Mouse (Mus musculus): ENCODE data around the gene Rpl31.
A peak's percentile ranks its signal among the peaks of the same experiment; 100 is the strongest.

The Rpl31 gene

GRCm38 (mm10) chr1:39367045-39367444 is 597 bp upstream of the Rpl31 start:
- DNase-seq (ENCODE audit: low read depth, low spot score), result no peak

GRCm38 (mm10) chr1:39368267-39368841 is 712 bp downstream of the Rpl31 start:
- no peak for DNase-seq (ENCODE audit: low read depth, low spot score)

GRCm38 (mm10) chr1:39370431-39370830 is 2.8 kb downstream of the Rpl31 start:
- no peak for DNase-seq (ENCODE audit: low read depth, low spot score)

DNA sequence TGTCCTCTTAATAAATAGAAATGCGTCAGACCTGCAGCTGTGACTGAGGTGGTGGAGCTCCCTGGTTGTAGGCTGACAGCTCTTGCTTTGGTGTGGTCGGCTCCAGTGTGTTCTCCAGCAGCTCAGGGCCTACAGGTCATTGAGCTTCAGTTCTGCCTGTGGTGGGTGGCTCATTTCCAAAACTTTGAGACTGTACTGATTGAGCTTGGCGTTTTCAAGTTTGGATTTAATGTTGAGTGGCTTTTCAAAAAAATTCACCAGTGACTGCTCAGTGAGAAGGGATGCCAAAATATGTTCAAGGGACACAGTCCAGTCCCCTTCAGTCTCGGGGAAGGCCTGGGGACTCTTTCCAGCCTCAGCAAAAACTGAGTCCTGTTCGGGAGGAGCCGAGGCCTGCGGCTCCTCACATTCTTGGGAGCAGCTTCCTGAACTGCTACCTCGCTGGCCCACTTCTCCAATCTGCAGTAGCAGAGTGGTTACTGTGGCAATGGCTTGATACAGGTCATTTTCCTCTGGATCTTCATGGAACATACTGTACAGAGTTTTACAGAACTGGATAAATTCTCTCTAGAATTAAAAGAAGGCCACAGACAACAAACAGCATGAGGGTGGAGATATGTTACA is 4.7 kb downstream of the Rpl31 start:
- no peak for DNase-seq (ENCODE audit: low read depth, low spot score)

DNA sequence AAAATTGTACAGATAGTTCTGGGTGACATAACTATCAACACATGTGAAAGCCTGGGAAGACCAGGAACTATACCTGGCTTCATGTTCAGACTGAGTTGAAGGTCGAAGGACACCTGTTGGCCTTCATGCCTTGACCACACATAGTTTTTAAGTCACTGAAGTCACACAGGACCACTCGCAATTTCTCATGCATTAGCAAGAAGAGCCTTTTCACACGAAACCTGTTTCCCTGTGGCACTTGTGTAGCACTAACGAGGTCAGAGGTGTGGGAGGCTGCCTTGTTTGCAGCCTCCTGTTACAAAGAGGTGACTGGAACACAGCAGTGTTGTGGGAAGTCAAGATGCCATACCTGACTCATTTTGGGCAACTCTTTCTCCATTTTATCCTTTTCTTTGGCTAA is 5.7 kb downstream of the Rpl31 start:
- no peak for DNase-seq (ENCODE audit: low read depth, low spot score)

GRCm38 (mm10) chr1:39374231-39374809 is 6.7 kb downstream of the Rpl31 start:
- no peak for DNase-seq (ENCODE audit: low read depth, low spot score)

GRCm38 (mm10) chr1:39376121-39376520 is 8.5 kb downstream of the Rpl31 start:
- DNase-seq (ENCODE audit: low read depth, low spot score), result no peak

DNA sequence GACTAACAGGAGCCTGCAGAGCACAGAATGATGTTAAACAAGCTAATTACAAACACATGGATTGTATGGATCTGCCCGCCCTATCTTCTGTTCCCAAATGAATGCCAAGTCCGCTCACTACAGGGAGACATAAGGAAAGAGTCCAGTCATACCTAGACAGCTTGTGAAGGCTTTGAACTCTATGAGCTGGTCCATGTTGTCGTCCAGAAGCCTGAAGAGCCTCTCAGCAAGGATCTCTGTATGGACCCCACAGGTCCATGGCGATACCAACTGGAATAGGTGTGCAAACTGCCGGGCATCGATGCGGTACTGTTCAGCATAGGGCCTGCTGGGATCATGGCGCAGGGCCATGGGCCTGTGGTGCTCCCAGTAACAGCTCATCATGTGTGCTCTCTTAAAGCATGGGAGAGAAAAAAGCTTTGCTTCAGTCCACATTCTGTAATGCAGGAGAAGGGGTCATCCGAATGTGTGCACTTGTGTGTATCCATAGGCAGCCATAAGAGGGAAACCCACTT is 9.1 kb downstream of the Rpl31 start:
- no peak for DNase-seq (ENCODE audit: low read depth, low spot score)

- no peak for DNase-seq (ENCODE audit: low read depth, low spot score)
These were observed 10.9 kb downstream of the Rpl31 start for GRCm38 (mm10) chr1:39378540-39378939.

GRCm38 (mm10) chr1:39379021-39379420 is 11.4 kb downstream of the Rpl31 start:
- no peak for DNase-seq (ENCODE audit: low read depth, low spot score)

- no peak for DNase-seq (ENCODE audit: low read depth, low spot score)
These were observed 13.4 kb downstream of the Rpl31 start for GRCm38 (mm10) chr1:39381017-39381416.

GRCm38 (mm10) chr1:39384914-39385313 is 17.3 kb downstream of the Rpl31 start:
- DNase-seq (ENCODE audit: low read depth, low spot score), result no peak

- DNase-seq (ENCODE audit: low read depth, low spot score), result no peak
These were observed 18.8 kb downstream of the Rpl31 start for GRCm38 (mm10) chr1:39386456-39386855.

- no peak for DNase-seq (ENCODE audit: low read depth, low spot score)
These were observed 19.9 kb downstream of the Rpl31 start for GRCm38 (mm10) chr1:39387497-39387896.

DNA sequence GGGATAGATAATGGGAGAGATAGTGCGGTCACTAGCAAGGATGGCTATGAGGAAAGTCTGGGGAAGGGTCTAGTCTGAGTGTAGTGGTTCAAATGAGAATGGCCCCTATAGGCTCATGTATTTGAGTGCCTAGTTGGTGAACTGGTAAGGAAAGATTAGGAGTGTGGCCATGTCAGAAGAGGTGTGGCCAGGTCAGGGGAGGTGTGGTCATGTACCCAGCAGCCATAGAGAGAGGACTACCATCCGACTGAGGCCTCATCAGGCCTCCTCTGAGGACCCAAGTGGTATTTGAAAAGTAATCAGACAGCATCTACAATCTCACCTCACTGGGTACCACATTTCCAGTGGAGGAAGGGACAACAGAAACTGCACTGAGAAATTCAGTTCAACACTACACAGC is 20.5 kb downstream of the Rpl31 start:
- no peak for DNase-seq (ENCODE audit: low read depth, low spot score)

- DNase-seq (ENCODE audit: low read depth, low spot score), result no peak
These were observed 21.7 kb downstream of the Rpl31 start for GRCm38 (mm10) chr1:39389338-39389737.

- DNase-seq (ENCODE audit: low read depth, low spot score), result no peak
These were observed 24.0 kb downstream of the Rpl31 start for GRCm38 (mm10) chr1:39391652-39392051.

- DNase-seq (ENCODE audit: low read depth, low spot score), result peak; percentile 33
These were observed 24.5 kb downstream of the Rpl31 start for GRCm38 (mm10) chr1:39392189-39392588.

GRCm38 (mm10) chr1:39393217-39393867 is 25.7 kb downstream of the Rpl31 start:
- no peak for DNase-seq (ENCODE audit: low read depth, low spot score)

DNA sequence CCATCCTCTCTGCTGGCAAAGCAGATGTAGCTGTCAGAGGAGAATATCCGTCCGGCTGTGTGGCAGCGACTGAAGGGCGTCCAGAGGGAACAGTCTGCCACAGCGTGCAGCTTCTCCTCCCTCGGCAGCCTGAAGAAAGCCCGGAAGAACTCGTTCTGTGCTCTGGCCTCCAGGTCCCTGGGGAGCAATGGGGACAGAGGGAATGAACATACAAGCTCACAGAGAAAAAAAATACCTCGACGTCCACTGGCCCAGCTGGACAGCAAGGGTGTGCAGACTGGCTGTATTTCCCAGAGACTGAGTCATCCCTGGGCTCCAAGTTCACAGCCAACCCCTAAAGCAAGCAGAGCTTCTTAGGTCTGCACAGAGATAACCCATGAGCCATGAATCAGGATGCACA is 26.5 kb downstream of the Rpl31 start:
- no peak for DNase-seq (ENCODE audit: low read depth, low spot score)

DNA sequence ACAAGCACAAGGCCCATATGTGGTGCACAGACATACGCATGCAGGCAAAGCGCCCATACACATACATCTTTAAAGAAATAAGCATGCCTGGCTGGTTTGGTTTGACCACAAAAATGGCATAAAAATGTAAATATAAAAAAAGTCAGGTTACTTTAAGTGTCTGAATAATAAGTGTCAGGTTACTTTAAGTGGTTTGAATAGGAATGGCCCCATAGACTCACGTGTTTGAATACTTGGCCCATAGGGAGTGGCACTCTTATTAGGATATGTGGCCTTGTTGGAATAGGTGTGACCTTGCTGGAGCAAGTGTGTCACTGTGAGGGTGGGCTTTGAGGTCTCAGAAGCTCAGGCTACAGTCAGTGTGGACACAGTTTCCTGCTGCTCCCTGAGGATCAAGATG is 27.0 kb downstream of the Rpl31 start:
- DNase-seq (ENCODE audit: low read depth, low spot score), result no peak

DNA sequence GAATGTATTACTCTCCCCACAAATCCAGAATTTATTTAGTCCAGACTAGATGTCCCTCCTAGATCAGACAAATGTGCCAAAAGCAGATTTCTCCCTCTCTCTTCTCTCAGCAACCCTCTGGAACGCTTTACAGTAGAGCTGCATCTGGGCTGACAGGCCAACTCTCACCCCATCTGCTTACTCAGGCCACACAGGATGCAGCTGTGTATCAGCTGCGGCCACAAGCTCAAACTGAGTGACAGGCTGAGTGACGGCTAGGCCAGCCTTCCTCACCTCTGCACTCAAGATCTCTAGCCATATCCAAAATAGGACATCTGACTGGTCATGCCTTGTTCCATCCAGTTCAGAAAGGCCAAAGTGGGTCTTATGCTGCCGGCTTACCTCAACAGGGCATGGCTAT is 28.7 kb downstream of the Rpl31 start:
- no peak for DNase-seq (ENCODE audit: low read depth, low spot score)

DNA sequence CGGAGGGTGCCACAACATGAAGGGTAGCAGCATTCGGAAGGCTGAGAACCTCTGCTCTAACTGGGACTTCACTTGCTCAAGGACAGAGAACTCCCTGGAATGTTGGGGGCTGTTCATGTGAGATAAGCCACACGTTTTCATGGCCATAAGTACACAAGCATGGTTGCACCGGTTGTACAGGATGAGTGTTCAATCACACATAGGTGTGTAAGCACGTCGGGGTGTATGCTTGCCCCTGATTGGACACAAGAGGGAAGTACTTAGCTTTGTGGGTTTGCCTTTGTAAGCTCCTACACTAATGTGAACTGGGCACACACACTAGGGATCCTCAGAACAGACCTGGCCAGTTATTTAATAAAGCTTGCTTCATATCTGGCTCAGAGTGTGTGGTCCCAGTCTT is 30.6 kb downstream of the Rpl31 start:
- no peak for DNase-seq (ENCODE audit: low read depth, low spot score)
